Comparison of ENCODE assay signal across 8 mouse cellular contexts in genomic region chr7:141475011-141475804, GRCm38 (mm10). TPM values are rescaled to one million over a fixed set of nuclear protein-coding genes. Genes with fewer than 3 reads are reported as not detected.
DNase-seq lines count a peak whose midpoint lies in the region; ATAC-seq and TF ChIP-seq lines count a peak whose summit lies in the region.

Gene Polr2l (minus strand): TSS chr7:141475132.
Gene Tspan4 (plus strand): TSS chr7:141475240.

- H3K4me2 ChIP-seq in forebrain, embryonic 14.5 days (ENCODE audit: low read length): peak within 1 kb of the TSS; percentile 88
- H3K4me2 ChIP-seq in lung, embryonic 16.5 days (ENCODE audit: low read depth, low read length): peak within 1 kb of the TSS; percentile 94

- in situ Hi-C loops in ES-E14 (cut with MboI; ENCODE audit: low sequenced_read_pairs in 2 of 2, unreplicated experiment in 2 of 2): no loop called here

- peaks cover 18% of the 10 kb centered on the region for H3K36me3 ChIP-seq in ES-E14 (ENCODE audit: control insufficient read depth, insufficient read depth, low read length, poor library complexity, severe bottlenecking)
- peaks cover 25% of the 10 kb centered on the region for H3K36me3 ChIP-seq in forebrain, embryonic 14.5 days (ENCODE audit: control insufficient read depth, insufficient read depth, low read length)
- peaks cover 21% of the 10 kb centered on the region for H3K36me3 ChIP-seq in lung, embryonic 16.5 days (ENCODE audit: control insufficient read depth, insufficient read depth, low read length)

- intact Hi-C loops in heart, postnatal 14 days (cut with DNase I): no loop called here

- peak within 1 kb of the TSS; percentile 89 for H3K9ac ChIP-seq in ES-E14 (ENCODE audit: insufficient read depth, low read depth, low read length, poor library complexity, severe bottlenecking)
- peak within 1 kb of the TSS; percentile 87 for H3K9ac ChIP-seq in forebrain, embryonic 14.5 days (ENCODE audit: low read length)
- H3K9ac ChIP-seq in lung, embryonic 16.5 days (ENCODE audit: low read length): peak within 1 kb of the TSS; percentile 92

- peaks cover 0 to 15% of the 10 kb centered on the region in 2 experiments; a peak in 3 of 4 replicates for H3K4me1 ChIP-seq in ES-E14 (ENCODE audit: control insufficient read depth in 2 of 2, insufficient read depth in 2 of 2, low read length in 2 of 2, poor library complexity in 1 of 2)
- H3K4me1 ChIP-seq in forebrain, embryonic 14.5 days (ENCODE audit: control insufficient read depth, insufficient read depth, low read length): peaks cover 8% of the 10 kb centered on the region
- H3K4me1 ChIP-seq in lung, embryonic 16.5 days (replicated peaks; ENCODE audit: control insufficient read depth, insufficient read depth, low read length): peaks cover 39% of the 10 kb centered on the region

- ATAC-seq in cerebellum, adult (ENCODE audit: insufficient number of reproducible peaks, low FRiP score, low TSS enrichment): peak; percentile 41; the same call in 1 of the 2 replicates
- ATAC-seq in forebrain, embryonic 14.5 days: peak; percentile 90
- peak; percentile 55 for ATAC-seq in lung, embryonic 16.5 days (ENCODE audit: low read depth)

- H3K9me3 ChIP-seq in ES-E14 (ENCODE audit: control insufficient read depth, insufficient read depth, low read depth, low read length): no peaks in the 10 kb centered on the region
- H3K9me3 ChIP-seq in forebrain, embryonic 14.5 days (replicated peaks; ENCODE audit: control insufficient read depth, low read length): no peaks in the 10 kb centered on the region
- no peaks in the 10 kb centered on the region for H3K9me3 ChIP-seq in lung, embryonic 16.5 days (ENCODE audit: control insufficient read depth, low read length)

- H3K4me3 ChIP-seq in ES-E14 (ENCODE audit: insufficient read depth in 1 of 2, low read depth in 1 of 2, low read length in 2 of 2, poor library complexity in 1 of 2, severe bottlenecking in 1 of 2): peak within 1 kb of the TSS; percentile 88 to 98
- peak within 1 kb of the TSS; percentile 67 for H3K4me3 ChIP-seq in forebrain, embryonic 14.5 days (ENCODE audit: low read depth, low read length)
- H3K4me3 ChIP-seq in lung, embryonic 16.5 days (ENCODE audit: low read length): peak within 1 kb of the TSS; percentile 86

- H3K27me3 ChIP-seq in forebrain, embryonic 14.5 days (replicated peaks; ENCODE audit: control insufficient read depth, insufficient read depth, low read length): no peaks in the 10 kb centered on the region
- H3K27me3 ChIP-seq in lung, embryonic 16.5 days (ENCODE audit: control insufficient read depth, insufficient read depth, low read depth, low read length): no peaks in the 10 kb centered on the region

- 1% methylated on average over 86 of the region's 87 CpGs for WGBS in forebrain, embryonic 14.5 days
- WGBS in lung, embryonic 16.5 days: under 1% methylated on average over 87 of the region's 87 CpGs

- DNase-seq in ES-E14 (ENCODE audit: low read depth, low spot score): no peak
- peak; percentile 91 for DNase-seq in forebrain, embryonic 14.5 days (ENCODE audit: low spot score)
- peak; percentile 86 to 87 for DNase-seq in heart, postnatal 14 days
- DNase-seq in layer of hippocampus, adult 18-20 months (ENCODE audit: low spot score in 2 of 2): peak; percentile 79 to 89
- DNase-seq in ovary, adult 18-20 months (ENCODE audit: low spot score): peak; percentile 79
- peak; percentile 89 for DNase-seq in thymus, postnatal 0 days (ENCODE audit: low spot score)

- H3K27ac ChIP-seq in ES-E14 (ENCODE audit: insufficient read depth, low read depth, low read length, poor library complexity, severe bottlenecking): peak within 1 kb of the TSS; percentile 64; the same call in 1 of the 2 replicates
- H3K27ac ChIP-seq in forebrain, embryonic 14.5 days (ENCODE audit: low read depth, low read length): peak within 1 kb of the TSS; percentile 83
- H3K27ac ChIP-seq in lung, embryonic 16.5 days (ENCODE audit: low read length): peak within 1 kb of the TSS; percentile 99

TF ChIP-seq in ES-E14, 5 proteins besides CTCF, POLR2A, EP300 and RAD21:
- TF ChIP-seq ZC3H11A (IDR thresholded peaks at IDR 0.05; ENCODE audit: borderline replicate concordance, low read depth, low read length) (no peak), CHD2 (IDR thresholded peaks at IDR 0.05; ENCODE audit: low read depth, low read length) (no peak), HCFC1 (IDR thresholded peaks at IDR 0.05; ENCODE audit: borderline replicate concordance, insufficient read depth, low read length) (peak; percentile 65; the same call in 1 of the 2 replicates), ZNF384 (IDR thresholded peaks at IDR 0.05; ENCODE audit: low read depth, low read length) (no peak)

RNA-seq across cellular contexts. Expression of gene Polr2l, which starts in this region (rescaled TPM):
- 110 and 120 TPM in 2 replicates for total RNA-seq in ES-E14 (2012; rRNA removed)
- 72.2 and 79.3 TPM in 2 replicates for polyA plus RNA-seq in forebrain, embryonic 14.5 days (2014; fragmentation: Nextera tagmentation; extraction: Ambion mirVana)
- total RNA-seq in heart, postnatal 14 days (2021): 10 to 100 TPM; 69.8 to 71.4 TPM
- total RNA-seq in layer of hippocampus, adult 18-20 months (2021): 10 to 100 TPM; 39.2 to 42.8 TPM
- polyA plus RNA-seq in lung, embryonic 16.5 days (2015; fragmentation: Nextera tagmentation; extraction: Ambion mirVana): 59.9 and 61.3 TPM in 2 replicates
- 73.5 and 85.3 TPM in 2 replicates for polyA plus RNA-seq in thymus, postnatal 0 days (2015; fragmentation: Nextera tagmentation; extraction: Ambion mirVana)

RNA-seq across cellular contexts. Expression of gene Tspan4, which starts in this region (rescaled TPM):
- 75.9 and 98.8 TPM in 2 replicates for total RNA-seq in ES-E14 (2012; rRNA removed)
- 29.9 and 30.9 TPM in 2 replicates for polyA plus RNA-seq in forebrain, embryonic 14.5 days (2014; fragmentation: Nextera tagmentation; extraction: Ambion mirVana)
- total RNA-seq in heart, postnatal 14 days (2021): 10 to 100 TPM; 24.0 to 31.2 TPM
- total RNA-seq in layer of hippocampus, adult 18-20 months (2021): 10 to 100 TPM; 11.3 to 11.7 TPM
- 88.3 and 91.2 TPM in 2 replicates for polyA plus RNA-seq in lung, embryonic 16.5 days (2015; fragmentation: Nextera tagmentation; extraction: Ambion mirVana)
- 24.7 and 28.5 TPM in 2 replicates for polyA plus RNA-seq in thymus, postnatal 0 days (2015; fragmentation: Nextera tagmentation; extraction: Ambion mirVana)
